Mouse (Mus musculus) heart, adult 18-20 months (tissue): Measurements from ENCODE around the gene Cer1. TPM values are rescaled to one million over a fixed set of nuclear protein-coding genes. Genes with fewer than 3 reads are reported as not detected.

Experiments
- DNase-seq, 2 experiments: peaks; one replicate each; pipeline ENCODE4 v3.0.0; 2021 to 2022; ENCODE audit warnings: mixed read lengths in 1 of 2
- total RNA-seq, 2 experiments: library from RNA; stranded (reverse); gene quantifications; 2 replicates each; pipeline ENCODE4 v1.2.3; 2021

Cer1 gene
- total RNA-seq, 2 experiments from 2014 or later = not detected

DNA sequence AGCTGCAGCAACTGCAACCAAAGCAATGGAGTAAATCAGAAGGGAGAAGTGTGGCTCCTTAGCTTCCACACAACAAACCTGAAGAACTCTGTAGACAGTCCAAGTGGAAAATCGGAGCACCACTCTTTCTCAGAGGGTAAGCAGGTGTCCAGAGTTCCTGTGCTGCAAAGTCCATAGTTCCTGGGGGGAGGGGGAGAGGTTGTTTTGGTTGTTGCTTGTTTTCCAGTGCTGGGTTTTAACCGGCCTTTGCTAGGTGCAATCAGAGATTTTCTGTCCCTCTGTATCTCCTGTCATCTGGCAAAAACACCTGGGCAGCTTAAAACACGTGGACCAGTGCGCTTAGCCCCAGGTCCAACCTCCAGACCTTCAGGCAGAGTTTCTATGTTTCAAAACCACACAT is 10.2 kb downstream of the Cer1 start:
- no peak for DNase-seq

DNA sequence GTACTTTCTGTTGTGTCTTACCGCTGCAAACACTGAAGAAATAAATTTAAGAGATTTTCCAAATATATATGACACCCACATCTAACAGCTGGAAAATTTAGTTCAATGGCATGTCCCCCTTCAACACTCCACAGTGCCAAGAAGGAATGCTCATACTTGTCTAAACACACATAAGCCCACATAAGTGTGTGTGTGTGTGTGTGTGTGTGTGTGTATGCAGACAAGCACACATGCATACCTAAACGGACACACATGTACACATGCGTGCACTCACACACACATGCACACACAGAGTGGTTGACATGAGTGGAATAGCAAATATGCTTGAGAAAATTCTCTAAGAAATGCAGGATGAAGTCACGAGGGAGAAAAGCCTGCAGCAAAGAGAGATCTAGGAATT is 12.4 kb downstream of the Cer1 start:
- no peak for DNase-seq

DNA sequence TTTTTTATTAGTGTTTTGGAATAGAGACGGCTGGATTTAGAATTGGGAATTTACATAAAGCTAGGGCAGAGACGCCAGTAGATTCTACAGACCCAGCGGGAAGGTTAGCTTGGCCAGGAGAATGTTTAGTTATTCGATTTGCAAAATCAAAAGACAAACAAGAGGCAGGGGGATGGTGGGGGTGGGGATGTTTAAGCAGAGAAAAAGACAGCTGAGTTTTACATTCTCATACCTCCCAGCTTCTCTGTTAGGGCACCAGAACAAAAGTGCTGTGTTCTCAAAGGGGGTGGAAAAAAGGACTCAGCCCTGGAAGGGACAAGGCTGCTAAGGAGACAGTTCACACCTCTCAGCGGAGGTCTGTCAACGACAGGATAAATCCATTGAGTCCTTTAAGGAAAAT is 12.8 kb downstream of the Cer1 start:
- no peak for DNase-seq

DNA sequence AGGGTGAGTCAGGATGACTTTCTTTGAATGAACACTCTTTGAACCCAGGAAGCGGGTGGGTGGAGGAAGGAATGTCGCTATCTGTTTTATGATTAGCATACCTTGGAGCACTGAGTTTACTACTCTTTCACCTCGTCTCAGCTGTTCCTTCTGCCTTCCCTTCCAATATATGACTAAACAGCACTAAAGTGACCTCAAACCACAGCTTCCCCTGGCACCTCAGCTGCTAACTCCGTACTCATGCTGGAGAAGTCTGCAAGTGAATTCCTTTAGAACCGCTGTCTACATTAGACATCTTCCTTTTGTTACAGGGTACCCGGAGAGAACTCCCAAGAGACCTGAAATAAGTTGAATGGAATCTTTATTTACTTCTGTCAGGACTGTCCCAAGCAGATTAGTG is 14.0 kb downstream of the Cer1 start:
- no peak for DNase-seq

DNA sequence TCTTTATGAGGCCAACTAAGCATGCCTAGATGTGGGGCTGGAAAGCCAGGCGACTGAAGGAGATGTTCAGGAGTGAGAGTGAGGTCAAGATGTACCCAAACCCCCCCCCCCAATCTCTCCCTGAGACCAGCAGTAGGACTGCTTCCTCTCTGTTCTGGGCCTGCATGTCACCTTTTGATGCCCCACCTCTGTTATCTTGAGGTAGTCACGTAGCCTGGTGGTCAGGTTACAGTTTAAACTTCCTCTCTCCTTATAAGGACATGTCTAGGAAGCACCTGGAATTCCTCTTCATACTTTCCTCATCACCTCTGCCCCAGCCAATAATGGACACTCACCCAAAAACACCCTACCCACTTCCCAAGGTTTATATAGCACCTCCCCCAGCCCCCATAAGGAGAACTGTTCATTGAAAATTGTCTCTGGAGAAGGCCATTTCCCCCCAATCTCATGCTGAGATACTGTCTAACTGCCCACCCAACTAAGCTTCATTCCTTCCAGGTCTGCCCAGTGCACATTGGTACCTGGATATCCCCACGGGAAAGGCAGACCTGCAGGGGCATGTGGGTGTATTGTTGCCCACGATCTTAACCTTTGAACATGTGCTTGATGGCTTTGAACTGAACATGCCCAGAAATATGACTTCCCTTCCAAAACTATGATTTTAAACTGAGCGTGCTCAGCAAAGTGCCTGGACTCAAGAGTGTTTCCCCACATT is 17.1 kb downstream of the Cer1 start:
- no peak for DNase-seq

DNA sequence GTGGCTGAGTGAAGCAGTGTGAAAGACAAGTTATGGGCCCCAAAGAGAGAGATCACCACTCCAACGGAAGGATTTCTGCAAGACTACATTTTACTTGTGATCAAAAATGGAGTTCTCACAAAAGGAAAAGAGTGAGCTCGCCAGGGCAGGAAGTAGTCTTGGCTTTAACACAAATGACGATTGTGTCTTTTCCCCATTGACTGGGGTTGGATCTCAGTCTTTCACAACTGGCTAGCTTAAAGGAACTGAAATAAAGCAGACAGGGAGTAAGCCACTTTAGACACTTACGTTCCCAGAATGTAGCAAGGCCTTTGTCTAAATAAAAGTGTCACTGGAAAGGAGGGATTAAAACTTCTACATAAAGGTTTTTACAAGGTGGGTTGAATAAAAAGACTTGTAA is 17.8 kb downstream of the Cer1 start:
- peak; percentile 11 to 20 for DNase-seq

DNA sequence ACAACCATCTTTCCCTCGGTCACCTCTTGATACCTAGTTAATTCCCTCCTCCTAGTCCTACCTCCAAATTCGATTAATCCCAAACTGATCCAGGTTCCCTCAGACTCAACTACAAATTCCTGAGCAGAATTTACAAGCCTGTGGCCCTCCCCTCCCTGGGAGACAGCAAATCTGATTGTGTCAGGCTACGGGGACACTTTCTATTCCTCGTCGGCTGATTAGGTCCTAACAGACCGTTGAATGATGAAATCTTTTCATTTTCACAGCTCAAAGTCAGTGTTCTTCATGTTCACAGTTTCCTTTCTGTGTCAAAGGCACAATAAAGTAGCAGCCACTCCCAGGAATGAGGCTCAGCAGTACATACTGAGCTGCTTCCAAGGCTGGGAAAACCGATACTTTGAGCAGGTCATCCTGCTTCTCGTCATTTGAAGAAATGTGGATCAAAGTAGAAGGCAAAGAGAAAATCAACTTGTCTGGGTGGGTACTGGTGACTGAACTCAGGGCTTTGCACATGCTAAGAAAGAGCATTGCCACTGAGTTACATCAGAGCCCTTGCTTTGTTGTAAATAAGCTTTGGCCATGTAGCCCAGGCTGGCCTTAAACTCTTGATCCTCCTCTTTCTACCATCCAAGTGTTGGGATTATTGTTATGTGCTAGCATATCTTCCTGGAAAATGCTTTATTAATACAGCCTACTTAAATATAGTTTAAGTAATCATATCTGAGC is 19.8 kb downstream of the Cer1 start:
- no peak for DNase-seq

DNA sequence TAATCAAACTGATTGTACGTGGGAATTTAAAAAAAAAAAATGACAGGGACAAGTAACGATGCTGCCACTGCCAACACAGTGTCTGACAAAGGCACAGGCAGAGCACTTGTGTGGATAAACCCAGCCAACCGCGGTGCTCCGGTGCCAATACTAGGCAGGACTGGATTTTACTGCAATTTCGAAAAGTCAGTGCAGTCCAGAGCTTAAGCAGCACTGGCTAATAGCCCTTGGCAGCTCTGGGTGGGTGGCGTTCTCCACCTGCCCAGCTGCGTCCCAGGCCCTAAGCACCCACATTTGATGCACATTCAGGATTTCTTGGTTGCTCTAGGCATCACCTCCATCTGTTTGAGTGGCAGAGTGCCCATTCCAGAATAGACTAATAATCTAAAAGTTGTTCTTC is 21.6 kb downstream of the Cer1 start:
- DNase-seq = no peak

DNA sequence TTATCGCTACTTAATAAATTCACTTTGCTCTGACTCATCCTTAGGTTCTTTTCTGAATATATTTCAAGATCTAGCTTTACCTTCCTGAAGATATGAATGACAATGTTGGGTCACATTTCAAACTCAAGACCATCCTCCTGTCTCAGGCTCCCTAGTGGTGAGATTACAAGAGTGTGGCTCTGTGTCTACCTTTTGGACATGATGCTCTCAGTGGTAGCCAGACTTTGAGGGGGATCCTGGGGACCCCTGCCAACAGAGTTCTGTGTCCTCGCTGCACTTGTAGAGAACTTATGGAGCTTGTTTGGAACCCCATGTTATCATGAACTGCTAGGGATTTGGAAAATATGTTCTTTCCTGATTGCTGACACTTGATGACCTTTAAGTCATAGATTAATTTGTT is 23.5 kb downstream of the Cer1 start:
- DNase-seq = no peak

DNA sequence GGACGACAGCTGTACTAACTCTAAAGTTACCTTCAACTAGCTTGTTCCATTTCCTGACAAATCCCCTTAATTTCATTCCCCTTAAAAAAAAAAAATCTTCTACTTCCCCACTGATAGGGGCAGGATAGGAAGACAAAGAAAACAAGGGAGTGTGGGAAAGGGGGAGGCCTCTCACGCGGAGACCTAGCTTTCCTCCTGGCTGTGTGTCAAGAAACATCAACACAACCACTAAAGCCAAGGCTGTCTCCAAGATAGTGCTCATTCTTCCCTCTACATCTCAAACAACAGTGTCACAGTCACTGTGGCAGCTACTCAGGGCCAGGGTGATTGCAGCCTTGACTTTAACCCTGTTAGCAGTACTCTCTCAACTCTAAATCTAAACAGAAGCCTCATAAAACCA is 24.4 kb downstream of the Cer1 start:
- no peak for DNase-seq

DNA sequence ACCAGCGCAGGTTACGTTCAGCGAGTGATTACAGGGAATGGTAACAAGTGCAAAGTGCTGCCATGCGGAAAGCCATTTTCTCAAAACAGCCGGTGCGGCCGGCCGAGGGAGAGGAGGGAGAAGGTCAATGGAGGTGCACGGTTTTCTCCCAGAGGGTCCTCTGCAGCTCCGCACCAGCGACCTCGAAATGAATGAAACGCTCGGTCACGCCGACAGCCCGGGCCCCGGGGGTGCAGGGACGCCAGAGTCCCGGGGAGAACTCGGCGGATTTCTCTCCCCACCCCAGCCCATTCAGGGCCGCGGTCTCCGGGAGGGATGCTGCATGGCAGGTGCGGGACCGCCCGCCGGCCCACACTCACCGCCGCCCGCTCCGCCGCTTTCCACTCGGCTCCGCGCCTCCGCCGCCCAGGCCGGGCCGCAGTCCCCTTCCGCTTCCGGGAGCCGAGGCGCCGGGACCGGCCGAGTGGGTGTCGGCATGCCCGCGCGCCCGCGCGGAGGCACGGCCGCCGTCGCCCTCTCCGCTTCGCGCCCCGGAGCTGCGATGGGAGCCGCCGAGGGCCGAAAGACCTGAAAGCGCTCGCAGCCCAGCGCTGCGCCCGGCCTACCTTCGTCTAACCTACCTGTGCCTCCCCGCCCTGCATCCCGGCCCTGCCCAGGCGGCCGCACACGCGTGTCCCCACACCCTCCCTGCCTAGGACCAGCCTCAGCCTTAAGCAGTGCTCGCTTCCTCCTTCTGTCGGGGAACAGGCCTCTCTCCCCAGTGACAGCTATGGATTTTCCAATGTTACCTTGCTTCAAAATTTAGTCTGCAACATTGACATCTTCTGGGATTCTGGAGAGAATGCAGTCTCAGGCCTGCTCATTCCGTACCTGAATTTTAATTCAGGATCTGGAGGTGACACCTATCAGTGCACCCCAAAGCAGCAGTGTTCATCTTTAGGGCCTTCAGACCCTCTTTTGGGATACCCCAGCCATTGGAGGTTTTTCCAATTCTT is 25.5 kb downstream of the Cer1 start, which contains the start of gene Zdhhc21:
Gene Zdhhc21 (minus strand): TSS at position 828 of the 995 bp plus-strand sequence.
- DNase-seq = peak; percentile 84 to 88

DNA sequence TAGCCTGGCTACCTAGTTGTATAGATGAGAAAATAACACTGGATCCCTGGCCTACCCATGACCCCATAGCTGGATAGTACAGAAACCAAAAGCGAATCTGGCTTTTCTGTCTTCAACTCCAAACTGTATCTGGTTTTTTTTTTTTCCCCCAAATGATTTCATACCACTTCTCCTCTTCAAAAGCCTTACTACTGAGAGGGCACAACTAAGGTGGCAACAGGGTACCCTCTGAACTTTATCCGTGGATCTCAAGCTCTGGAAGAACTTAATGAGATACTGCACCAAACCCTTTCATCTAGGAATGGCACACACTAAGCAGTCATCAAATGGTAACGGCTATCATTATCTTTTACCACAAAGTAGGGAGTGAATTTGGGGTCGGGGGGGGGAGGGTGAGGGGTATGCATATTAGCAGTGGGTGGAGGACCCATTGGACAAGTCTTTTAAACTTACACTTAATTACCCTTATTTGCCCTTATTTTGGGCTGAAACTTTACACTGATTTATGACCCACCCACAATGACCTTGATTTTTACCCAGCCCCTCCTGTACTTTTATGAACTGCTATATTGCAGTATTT is 26.4 kb downstream of the Cer1 start:
- no peak for DNase-seq

DNA sequence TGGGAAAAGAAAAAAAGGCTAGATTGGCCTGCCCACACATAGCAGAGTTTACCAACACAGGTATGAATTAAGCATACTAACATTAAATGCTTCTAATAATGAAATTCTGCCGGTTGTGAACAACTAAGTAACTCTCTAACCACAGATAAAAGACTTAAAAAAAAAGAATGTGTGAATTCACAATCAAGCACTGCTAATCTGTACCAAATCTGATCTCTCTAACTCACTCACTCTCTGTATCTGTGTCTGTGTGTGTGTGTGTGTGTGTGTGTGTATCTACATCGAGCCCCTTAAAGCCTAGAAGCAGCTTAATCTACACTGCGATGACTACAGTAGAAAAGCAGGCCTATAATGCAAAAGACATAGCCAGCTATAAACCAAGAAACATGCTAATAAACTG is 28.0 kb downstream of the Cer1 start:
- DNase-seq = no peak

DNA sequence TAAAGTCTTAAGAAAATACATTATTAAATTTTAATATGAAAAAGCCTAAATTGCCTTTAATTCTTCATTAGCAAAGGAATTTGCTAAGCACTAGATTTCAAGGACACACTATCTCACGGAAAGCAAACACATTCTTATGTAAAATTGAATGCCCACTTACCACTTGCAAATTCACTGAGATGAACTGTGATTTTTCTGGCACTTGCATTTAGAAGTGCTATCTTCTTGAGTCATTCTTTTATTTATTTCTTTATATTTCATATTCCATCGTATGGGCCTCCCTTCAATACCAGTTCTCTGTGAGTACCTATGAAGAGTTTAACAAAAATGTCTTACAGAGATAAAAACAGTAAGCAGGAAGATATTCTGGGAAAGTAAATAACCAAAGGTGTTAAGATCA is 31.1 kb downstream of the Cer1 start:
- no peak for DNase-seq

DNA sequence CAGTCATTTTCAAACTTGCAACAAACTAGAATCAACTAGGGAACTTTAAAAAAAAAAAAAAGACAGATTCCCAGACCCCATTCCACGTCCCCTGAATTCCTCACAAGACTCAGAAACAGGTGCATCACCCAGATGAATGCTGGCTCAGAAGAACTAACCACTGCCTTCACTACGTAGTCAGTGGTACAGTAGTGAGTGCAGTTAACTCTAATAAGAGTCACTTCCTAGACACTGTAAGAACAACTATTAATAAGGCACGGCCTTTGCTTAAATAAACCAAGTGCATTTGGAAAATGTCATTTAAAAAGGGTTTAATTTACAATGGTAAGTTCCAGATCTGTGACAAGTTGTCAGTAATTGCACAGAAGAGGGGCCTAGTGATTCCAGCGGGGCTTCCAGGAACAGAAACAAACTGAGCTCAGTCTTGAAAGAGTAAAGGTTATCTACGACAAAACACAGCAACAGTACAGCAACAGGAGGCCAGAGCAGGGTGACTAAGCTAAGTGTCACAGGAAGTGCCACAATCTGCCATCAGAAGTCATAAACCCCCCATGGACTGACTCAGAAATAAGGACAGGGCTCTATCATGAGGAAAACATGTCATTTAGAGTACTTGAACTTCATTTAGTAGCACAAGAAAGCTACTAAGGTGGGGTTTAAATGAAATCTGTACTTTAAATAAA is 36.3 kb downstream of the Cer1 start:
- no peak for DNase-seq

DNA sequence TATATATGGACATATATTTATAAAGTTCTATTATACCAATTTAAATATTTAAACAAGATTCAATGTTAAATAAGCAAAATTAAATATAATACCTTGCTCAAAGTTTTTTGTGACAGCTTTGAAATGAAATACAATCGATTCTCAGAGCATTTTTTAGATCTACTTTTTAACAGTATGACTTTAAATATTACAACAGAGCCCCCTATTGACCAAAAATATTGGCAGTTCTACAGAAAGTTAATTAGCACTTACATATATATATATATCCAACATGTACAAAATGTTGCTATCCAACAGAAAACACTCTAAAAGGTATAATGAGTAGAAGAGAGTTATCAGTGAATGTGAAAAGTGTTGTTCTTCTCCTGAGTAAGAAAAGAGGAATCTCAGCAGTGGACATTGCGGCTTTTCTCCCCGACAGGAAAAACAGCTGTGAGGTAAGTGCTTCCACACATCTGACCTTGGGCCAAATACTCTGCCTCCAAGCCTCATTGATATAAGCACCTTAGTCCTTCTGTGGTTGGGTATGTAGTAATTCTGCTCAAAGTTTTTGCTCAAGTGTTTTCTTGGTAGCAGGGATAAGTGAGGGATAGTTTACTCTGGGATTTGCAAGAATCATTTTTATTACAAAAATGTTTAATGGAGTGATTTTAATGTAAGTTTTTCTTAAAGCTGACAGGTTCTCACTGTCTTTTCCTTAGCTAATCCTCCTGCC is 47.3 kb downstream of the Cer1 start:
- DNase-seq = peak in 1 of 2 experiments; percentile 11

Other genes starting within 250 kb of the Cer1 start
- gene Nfib, start 179.4 kb downstream of the Cer1 start, total RNA-seq = 100 to 1,000 TPM; 126 TPM
- gene Zdhhc21, start 25.2 kb downstream of the Cer1 start, total RNA-seq = 10 to 100 TPM in 1 of 2 experiments, 1 to 10 TPM in 1; 9.3 to 10.0 TPM
- under 1 TPM; 0.17 to 0.33 TPM for gene Frem1, start 167.2 kb upstream of the Cer1 start, total RNA-seq